Mouse (Mus musculus) layer of hippocampus, adult 9-10 months (tissue): ENCODE results near the gene Gm17416.

Source experiments
- DNase-seq: peaks from one replicate; pipeline ENCODE4 v3.0.0; 2022; ENCODE audit warnings: low spot score

Gm17416 gene

GRCm38 (mm10) chr2:152607746-152608145 is 38.6 kb downstream of the Gm17416 start:
- no peak for DNase-seq

- DNase-seq = no peak
These were observed 39.6 kb downstream of the Gm17416 start for GRCm38 (mm10) chr2:152608719-152609118.

GRCm38 (mm10) chr2:152612193-152612592 is 43.1 kb downstream of the Gm17416 start:
- DNase-seq = no peak

GRCm38 (mm10) chr2:152615563-152615962 is 46.4 kb downstream of the Gm17416 start:
- peak; percentile 48 for DNase-seq

GRCm38 (mm10) chr2:152616470-152616869 is 47.3 kb downstream of the Gm17416 start:
- DNase-seq = no peak

GRCm38 (mm10) chr2:152617374-152617773 is 48.2 kb downstream of the Gm17416 start:
- DNase-seq = no peak
